Mouse (Mus musculus) G1E (cell line): ENCODE measurements around the gene Clca3a1.

Experiments
- CTCF ChIP-seq: IDR thresholded peaks from 2 replicates; pipeline ENCODE4 v1.5.1; 2012; ENCODE audit warnings: low read depth, low read length, inconsistent platforms, mixed read lengths
- GATA1 ChIP-seq: IDR thresholded peaks from 2 replicates; pipeline ENCODE4 v1.6.1; 2012; ENCODE audit warnings: borderline replicate concordance, low read length, inconsistent platforms, mixed read lengths

DNA sequence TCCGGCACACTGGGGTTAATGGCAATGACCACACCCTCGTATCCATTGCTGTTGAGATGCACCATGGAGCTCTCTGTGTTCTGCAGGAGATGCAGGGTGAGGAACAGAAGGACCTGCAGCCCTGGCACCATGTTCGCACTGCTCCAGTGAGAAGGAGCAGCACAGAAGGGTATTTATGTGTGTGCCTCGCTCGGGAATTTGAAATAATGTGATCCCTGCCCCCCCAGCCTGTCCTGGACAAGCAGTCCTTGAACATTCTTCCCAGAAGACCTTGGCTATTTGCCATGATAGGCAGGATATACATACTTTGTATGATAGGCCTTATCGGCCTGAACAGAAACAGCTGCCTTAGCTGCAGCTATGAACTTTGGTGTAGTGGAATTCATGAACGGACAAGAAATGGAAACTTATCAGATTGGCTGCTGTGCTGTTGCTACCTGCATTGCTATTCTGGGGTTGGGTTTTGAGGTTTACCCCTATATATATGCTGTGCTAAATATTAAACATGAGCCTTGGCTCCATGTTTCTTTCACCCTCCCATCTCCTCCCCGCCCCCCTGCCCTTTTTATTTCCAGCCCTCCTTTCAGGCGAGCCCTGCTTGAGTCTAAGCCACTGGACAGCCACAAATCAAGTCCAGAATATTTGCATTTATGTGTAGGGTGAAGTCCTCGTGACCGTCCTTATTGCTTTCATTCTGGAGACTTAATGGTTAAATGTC, at the start of gene Clca3a1:
- TF ChIP-seq CTCF (no peak), GATA1 (no peak)
